Mouse (Mus musculus): ENCODE data around the gene Ptprz1.
A peak's percentile ranks its signal among the peaks of the same experiment; 100 is the strongest.

The Ptprz1 gene

GRCm38 (mm10) chr6:22874781-22875613 is at the start of gene Ptprz1:
TSS of gene Ptprz1 (plus strand) at chr6:22875502.
- no peak for DNase-seq (ENCODE audit: low read depth, low spot score)

DNA sequence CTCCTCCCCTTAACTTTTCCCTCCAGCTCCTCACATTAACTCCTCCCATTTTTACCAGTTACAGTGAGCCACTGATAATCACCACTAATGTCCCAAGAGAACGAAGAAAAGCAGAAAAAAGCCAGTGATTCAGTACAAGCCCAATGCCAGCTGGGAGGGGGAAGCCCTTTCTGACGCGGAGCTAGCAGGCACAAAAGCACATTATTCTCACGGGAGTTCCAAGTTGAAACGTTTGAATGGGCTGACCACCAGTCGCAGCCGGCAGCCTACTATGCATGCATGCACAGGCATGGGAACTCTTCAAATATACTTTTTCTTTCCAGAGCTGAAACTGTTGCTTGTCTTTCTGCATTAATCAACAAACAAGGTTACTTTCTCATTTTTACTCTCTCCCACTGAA is 41.7 kb upstream of the Ptprz1 start:
- no peak for DNase-seq (ENCODE audit: low read depth, low spot score)

DNA sequence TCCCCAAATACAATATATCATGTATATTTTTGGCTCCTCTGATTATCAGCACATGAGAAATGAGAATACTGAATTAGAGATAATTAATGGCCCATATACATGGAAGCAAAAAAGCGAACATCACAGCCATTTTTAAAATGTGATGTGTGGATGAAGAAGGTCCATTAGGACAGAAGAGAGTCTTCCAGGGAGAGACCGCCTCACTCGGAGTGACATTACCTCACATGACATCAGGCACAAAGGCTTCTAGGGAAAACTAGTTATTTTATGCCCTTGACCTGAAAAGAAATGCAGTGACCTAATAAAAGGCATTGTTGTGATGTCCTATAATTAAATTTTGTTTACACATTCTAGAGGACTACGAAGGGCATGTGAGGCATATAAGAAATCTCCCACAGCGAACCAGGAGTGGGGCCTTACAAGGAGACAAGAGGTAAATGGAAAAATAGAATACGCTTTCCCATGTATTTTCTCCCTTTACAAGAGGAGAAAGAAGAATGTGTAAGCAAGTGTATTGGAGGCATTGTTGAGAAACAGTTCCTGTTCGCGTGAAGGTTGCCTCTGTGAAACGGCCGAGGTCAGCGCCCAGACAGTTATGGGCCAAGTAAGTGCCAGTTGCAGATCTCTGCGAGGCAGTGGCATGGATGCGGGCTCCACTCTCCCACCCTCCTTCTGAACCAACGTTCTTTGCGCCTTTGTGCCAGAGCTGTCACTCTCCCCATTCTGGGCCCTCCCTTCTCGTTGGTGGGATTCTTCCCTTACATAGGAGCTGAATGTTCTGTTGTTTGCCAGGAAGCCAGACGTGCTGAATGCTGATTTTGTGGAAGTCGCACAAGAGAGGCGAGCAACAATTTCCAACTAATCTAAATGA is 41.0 kb upstream of the Ptprz1 start:
- no peak for DNase-seq (ENCODE audit: low read depth, low spot score)

DNA sequence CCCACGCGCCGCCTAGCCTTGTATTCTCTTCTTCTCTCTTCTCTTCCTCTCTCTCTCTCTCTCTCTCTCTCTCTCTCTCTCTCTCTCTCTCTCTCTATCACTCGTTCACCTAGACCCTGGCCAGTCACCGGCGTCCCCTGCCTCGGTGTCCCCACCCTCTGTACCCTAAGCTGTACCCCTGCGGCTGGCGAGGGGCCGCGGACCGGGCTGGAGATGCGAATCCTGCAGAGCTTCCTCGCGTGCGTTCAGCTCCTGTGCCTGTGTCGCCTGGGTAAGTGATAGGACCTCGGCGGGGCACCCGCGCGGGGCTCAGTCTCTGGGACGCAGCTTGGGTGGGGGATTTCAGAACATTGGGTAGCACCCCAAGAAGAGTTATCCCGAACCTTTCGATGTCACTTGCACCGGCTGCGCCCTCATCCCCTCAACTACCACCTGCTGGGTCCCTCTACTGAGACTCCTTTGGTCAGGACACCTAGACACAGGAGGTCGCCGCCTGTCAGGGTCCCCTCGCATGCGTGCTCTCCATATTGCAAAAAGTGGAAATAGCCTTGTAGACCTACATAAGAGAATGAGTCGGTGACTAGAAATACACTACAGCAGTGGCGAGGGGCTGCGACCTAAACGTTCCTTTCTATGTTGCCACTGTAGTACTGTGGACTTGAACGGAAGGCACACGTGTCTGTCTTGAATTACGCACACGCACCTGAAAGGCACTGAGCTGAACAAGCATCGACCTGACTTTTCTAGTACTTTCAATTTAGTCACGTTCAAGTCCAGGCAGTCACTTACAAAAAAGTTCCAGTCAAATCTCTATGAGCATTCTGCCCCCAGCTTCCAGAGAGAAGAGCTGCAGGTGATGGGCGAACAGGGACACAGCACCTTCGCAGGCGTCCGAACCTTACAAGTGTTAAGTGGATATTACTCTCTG is 576 bp downstream of the Ptprz1 start:
- DNase-seq (ENCODE audit: low read depth, low spot score): no peak

DNA sequence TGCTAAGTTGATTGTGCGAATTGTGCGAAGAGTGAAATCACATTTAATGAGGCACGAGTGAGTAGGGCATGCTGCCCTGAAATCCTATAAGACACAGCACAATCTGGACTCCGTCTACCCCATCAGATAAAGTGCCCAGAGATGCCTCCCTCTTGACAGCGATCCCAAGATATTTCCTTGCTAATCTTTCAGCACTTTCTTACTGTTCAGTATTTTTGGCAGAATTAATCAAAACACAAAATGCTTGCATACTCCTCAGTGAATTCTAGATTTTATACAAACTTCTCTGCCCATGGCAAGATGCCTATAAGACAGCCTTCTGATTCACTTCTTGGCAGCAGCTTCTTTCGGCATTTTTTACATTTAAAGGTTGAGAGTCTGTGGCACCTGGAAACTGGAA is 12.7 kb downstream of the Ptprz1 start:
- no peak for DNase-seq (ENCODE audit: low read depth, low spot score)

DNA sequence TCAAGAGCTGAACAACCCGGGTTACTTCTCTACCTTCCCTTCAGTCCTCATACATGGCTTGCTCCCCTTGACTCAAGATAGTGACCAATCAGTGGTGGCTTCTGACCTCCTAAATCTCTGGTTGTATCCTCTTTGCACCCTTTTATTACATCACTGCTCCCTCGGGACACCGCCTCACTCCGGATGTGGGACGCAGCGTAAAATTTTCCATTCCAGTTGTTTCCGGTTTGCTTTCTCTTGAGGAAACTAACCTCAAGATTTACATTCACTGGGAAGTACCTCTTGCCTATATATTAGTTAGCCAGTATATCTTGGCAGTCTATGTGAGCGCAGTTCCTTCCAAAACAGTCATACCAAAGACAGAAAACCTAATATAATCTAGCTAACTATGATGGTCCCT is 14.0 kb downstream of the Ptprz1 start:
- no peak for DNase-seq (ENCODE audit: low read depth, low spot score)

GRCm38 (mm10) chr6:22901983-22902382 is 26.7 kb downstream of the Ptprz1 start:
- no peak for DNase-seq (ENCODE audit: low read depth, low spot score)

GRCm38 (mm10) chr6:22908510-22909256 is 33.4 kb downstream of the Ptprz1 start:
- no peak for DNase-seq (ENCODE audit: low read depth, low spot score)

DNA sequence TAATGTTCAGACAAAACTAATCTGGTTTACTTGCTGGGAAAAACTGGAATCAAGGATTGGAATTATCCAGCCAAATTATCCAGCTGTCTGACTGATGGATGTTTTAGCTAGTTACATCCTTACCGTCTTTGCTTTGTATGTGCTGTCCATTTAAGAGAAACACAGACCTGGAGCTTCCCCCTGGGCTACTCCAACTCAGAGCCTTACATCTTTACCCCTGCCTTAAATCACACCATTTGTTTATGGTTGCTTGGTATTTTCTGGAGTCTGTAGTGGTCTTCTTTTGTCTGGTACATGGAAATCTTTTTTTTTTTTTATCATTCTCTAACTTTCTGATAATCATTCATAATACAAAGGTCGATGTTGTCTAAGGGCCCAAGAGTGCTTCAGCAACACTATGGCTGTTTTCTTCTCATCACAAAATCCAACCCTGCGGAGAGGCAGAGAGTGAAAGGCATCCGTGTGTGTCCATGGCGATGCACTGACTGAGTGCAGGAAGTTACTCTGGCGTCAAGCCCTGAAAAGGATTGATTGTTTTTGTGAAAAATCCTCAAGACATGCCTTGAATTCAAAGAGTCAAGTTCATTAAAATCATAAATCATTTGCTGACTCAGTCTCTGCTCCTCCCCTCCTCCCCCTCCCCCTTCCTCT is 34.1 kb downstream of the Ptprz1 start:
- DNase-seq (ENCODE audit: low read depth, low spot score): no peak

GRCm38 (mm10) chr6:22909908-22910260 is 34.6 kb downstream of the Ptprz1 start:
- no peak for DNase-seq (ENCODE audit: low read depth, low spot score)

DNA sequence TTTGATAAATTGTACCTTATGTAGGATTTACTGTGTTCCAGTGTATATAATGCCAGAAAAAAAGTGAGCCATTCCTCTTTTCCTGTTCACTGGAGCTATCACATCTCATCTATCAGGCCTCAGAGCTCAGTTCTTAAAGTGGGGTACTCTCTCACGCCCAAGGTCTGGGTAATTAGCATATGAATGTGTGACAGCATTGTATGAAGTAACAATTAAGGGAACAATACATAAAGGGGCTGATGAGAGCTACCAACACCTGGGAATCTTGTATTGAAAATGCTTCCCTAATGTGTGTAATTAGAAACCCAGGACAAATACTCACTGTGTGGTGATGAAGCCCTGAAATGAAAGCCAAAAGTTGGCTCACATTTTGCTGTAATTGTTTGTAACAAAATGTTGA is 47.6 kb downstream of the Ptprz1 start:
- no peak for DNase-seq (ENCODE audit: low read depth, low spot score)

DNA sequence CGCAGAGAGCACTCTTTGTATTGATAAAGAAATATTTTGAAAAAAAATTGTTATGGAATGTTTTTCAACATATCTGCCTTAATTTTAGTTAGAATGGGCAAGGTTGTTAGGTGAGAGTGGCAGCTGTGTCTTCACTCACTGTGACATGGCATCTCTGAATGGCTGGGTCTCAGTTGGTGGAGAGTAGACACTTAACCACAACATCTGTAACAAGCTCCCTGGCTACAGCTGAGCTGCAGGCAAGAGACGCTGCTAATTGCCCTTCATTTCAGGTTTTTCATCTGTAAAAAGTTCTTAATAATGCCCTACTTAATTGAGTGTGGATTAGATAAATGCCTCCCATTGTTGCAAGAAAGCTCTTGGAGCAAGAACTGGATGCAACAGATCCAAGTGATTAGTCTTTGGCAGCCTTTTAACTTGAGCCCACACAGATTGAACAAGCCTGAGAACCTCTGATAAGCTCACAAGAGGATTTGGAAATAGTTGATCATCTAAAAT is 57.5 kb downstream of the Ptprz1 start:
- DNase-seq (ENCODE audit: low read depth, low spot score): no peak

- no peak for DNase-seq (ENCODE audit: low read depth, low spot score)
Observed at GRCm38 (mm10) chr6:22937126-22937525, 61.8 kb downstream of the Ptprz1 start.

DNA sequence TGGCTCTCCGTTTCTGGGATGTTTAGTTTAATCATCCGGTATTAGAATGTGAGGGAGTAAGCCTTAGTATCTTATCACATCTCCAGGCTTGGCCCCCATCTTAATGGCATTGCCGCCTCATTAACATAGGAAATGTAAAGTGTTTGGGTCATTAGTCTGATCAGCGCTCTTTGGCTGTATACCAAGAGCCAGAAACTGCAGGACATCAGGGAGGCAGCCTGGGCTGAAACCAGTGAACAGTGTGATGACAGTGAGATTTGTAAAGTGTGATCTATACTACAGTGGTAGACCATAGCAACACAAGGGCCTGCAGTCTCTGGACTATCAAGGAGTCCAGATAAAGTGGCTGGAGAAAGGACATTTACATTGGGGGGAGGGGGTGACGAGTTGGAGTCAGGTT is 62.2 kb downstream of the Ptprz1 start:
- no peak for DNase-seq (ENCODE audit: low read depth, low spot score)

DNA sequence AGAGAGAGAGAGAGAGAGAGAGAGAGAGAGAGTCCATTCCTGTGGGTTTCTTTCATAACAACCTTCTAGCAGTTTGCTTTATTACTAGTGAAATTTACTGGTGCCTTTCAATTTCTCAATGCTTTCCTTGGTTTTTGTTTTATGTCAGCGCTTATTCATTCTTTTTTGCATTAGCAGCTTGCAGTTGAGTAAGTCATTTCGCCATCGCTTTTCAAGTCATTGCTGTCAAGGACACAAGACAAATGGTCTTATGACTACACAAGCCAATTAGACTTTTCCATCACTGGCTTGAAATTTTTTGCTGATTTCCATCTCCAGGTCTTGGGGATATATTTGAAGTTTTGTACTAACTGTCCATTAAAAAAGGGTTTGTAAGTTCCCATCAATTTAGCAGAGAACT is 68.9 kb downstream of the Ptprz1 start:
- DNase-seq (ENCODE audit: low read depth, low spot score): no peak

DNA sequence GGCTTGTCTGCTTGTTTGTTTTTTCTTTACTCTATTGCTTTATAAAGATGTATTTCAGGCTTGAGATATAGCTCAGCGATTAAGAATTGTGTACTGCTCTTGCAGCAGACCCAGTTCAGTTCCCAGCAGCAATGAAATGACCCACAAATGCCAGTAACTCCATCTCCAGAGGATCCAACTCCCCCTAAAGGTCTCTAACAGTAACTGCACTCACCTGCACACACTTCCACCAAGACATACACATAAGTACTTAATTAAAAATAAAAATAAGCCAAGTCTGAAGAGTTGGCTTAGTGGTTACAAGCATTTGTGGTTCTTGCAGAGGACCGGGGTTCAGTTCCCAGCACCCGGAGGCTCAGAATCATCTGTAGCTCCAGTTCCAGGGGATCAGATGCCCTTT is 88.1 kb downstream of the Ptprz1 start:
- no peak for DNase-seq (ENCODE audit: low read depth, low spot score)

GRCm38 (mm10) chr6:22968073-22968472 is 92.8 kb downstream of the Ptprz1 start:
- DNase-seq (ENCODE audit: low read depth, low spot score): peak; percentile 6

- no peak for DNase-seq (ENCODE audit: low read depth, low spot score)
Observed at GRCm38 (mm10) chr6:22983769-22984519, 108.6 kb downstream of the Ptprz1 start.

DNA sequence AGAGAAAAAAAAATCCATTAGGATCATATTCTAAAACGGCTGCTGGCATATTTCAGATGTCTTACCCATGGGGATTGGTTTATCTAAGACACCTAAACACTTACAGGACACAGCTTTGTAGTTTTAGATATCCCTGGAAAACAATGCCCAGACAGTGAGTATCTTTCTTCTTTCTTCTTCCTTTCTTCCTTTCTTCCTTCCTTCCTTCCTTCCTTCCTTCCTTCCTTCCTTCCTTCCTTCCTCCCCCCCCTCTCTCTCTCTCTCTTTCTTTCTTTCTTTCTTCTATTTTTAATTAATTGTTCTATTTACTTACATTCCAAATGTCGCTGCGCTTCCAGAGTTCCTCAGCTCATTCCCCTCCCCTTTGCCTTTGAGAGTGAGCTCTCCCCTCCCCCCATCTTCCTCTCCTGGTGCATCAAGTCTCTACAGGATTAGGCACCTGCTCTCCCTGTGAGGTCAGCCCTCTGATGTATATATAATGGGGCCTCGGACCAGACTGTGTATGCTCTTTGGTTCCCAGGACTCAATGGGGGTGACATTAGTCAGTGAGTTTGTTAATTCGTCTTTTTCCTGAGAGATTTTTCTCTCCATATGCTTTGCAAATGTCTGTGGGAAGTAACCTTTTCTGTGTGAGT is 109.3 kb downstream of the Ptprz1 start:
- no peak for DNase-seq (ENCODE audit: low read depth, low spot score)
